Mouse (Mus musculus) limb, embryonic 13.5 days (tissue): Measurements from ENCODE around the gene Parvb. TPM values are rescaled to one million over a fixed set of nuclear protein-coding genes. Genes with fewer than 3 reads are reported as not detected.

Source experiments
- ATAC-seq: fragments of 200-750 bp; cut with Nextera tagmentation; 2 replicates; pipeline ENCODE4 v1.8.0; 2017; ENCODE audit warnings: low read depth, moderate number of reproducible peaks, moderate TSS enrichment; ENCODE audit not compliant: low FRiP score
- H3K27ac ChIP-seq: fragments of 300-500 bp; sonication (generic); 2 replicates; pipeline ENCODE4 v1.5.1; 2015; ENCODE audit warnings: inconsistent platforms, mild to moderate bottlenecking, moderate library complexity
- H3K27me3 ChIP-seq: fragments of 300-500 bp; sonication (generic); 2 replicates; pipeline ENCODE4 v1.6.1; 2015; ENCODE audit warnings: mild to moderate bottlenecking, inconsistent platforms
- H3K36me3 ChIP-seq: fragments of 300-500 bp; sonication (generic); 2 replicates; pipeline ENCODE4 v1.6.1; 2015; ENCODE audit warnings: inconsistent platforms, mild to moderate bottlenecking, moderate library complexity
- H3K4me1 ChIP-seq: fragments of 300-500 bp; sonication (generic); 2 replicates; pipeline ENCODE4 v1.6.1; 2015; ENCODE audit warnings: inconsistent platforms
- H3K4me2 ChIP-seq: fragments of 300-500 bp; sonication (generic); replicated peaks from 2 replicates; pipeline ENCODE4 v1.6.1; 2015; ENCODE audit warnings: inconsistent platforms, mild to moderate bottlenecking, moderate library complexity
- H3K4me3 ChIP-seq: fragments of 300-500 bp; sonication (generic); 2 replicates; pipeline ENCODE4 v1.5.1; 2015; ENCODE audit warnings: moderate library complexity, mild to moderate bottlenecking, inconsistent platforms
- H3K9ac ChIP-seq: fragments of 300-500 bp; sonication (generic); 2 replicates; pipeline ENCODE4 v1.6.1; 2015; ENCODE audit warnings: mild to moderate bottlenecking, inconsistent platforms
- H3K9me3 ChIP-seq: fragments of 300-500 bp; sonication (generic); 2 replicates; pipeline ENCODE4 v1.6.1; 2016; ENCODE audit warnings: inconsistent platforms
- whole genome bisulfite sequencing: fragments of 180-500 bp; shearing (Covaris S2); methylation state at CpG from one replicate; pipeline ENCODE4 v1.1.7; 2015; 5-methylcytosine and 5-hydroxymethylcytosine counted together
- polyA plus RNA-seq: library from polyadenylated mRNA; unstranded; fragments of >200 nt; fragmentation: Nextera tagmentation; extraction: Ambion mirVana; gene quantifications from 2 replicates; pipeline ENCODE4 v1.2.1, GENCODE M21; 2015

Parvb gene
- polyA plus RNA-seq, 1 experiment from 2014 or later, result 3.7 TPM

DNA sequence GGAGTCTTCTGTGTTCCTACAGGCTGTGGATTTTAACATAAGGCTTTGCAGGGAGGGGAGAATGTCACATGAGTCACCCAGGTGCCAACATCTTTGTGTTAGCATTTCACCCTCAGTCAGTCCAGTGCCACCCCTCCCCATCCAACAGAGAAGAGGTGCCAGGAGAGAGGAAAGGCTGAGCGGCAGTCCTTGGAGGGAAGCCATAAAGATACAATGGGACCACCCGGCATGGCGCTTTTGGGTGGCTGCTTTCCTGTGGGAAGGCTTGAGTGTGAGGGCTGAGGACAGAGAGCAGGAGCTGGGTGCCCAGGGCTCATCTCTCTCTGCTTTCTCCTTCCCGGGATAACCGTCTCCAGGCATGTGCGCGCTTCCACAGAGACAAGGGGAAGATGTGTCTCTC lies 13.3 kb downstream of the Parvb start:
- no peaks in the 10 kb centered on the region for H3K27me3 ChIP-seq
- 83% methylated on average over 7 of the region's 7 CpGs for WGBS
- H3K27ac ChIP-seq, result no peak overlapping the region

DNA sequence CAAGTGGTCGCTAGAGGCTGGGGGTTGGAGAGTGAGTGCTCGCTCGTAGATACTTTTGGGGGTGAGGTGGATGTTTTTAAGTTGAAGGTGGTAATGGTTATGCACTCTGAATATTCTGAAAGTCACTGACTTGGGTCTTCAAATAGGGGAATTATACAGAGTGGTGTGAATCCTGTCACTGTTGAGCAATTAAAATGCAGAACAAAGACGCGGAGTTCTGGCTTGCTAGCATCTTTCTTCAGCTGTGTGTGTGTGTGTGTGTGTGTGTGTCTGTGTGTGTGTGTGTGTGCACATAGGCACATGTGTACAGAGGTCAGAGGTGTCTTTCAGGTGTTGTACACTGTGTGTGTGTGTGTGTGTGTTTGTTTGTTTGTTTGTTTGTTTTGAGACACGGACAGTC lies 14.4 kb downstream of the Parvb start:
- no peak overlapping the region for H3K4me2 ChIP-seq
- no peak overlapping the region for H3K27ac ChIP-seq
- no peak overlapping the region for H3K9ac ChIP-seq
- no peaks in the 10 kb centered on the region for H3K36me3 ChIP-seq
- H3K27me3 ChIP-seq, result no peaks in the 10 kb centered on the region
- 0 out of 2 replicates have a peak, but pooled peaks cover 5% of the 10 kb centered on the region for H3K9me3 ChIP-seq
- ATAC-seq, result no peak
- peaks cover 9% of the 10 kb centered on the region for H3K4me1 ChIP-seq
- no peak overlapping the region for H3K4me3 ChIP-seq
- 92% methylated on average over 6 of the region's 6 CpGs for WGBS

More for the DNA sequence above, 13.3 kb downstream of the Parvb start:
- ATAC-seq, result no peak
- H3K36me3 ChIP-seq, result no peaks in the 10 kb centered on the region
- H3K4me2 ChIP-seq, result no peak overlapping the region
- peaks cover 10% of the 10 kb centered on the region for H3K4me1 ChIP-seq
- no peak overlapping the region for H3K9ac ChIP-seq
- 0 out of 2 replicates have a peak, but pooled peaks cover 5% of the 10 kb centered on the region for H3K9me3 ChIP-seq
- H3K4me3 ChIP-seq, result no peak overlapping the region

GRCm38 (mm10) chr15:84247309-84247708 lies 15.5 kb downstream of the Parvb start:
- 92% methylated on average over 3 of the region's 3 CpGs for WGBS
- 0 out of 2 replicates have a peak, but pooled peaks cover 5% of the 10 kb centered on the region for H3K4me1 ChIP-seq
- no peak overlapping the region for H3K9ac ChIP-seq
- H3K9me3 ChIP-seq, result 0 out of 2 replicates have a peak, but pooled peaks cover 5% of the 10 kb centered on the region
- H3K27me3 ChIP-seq, result no peaks in the 10 kb centered on the region
- H3K36me3 ChIP-seq, result no peaks in the 10 kb centered on the region
- H3K27ac ChIP-seq, result no peak overlapping the region
- no peak for ATAC-seq
- no peak overlapping the region for H3K4me2 ChIP-seq
- H3K4me3 ChIP-seq, result no peak overlapping the region

DNA sequence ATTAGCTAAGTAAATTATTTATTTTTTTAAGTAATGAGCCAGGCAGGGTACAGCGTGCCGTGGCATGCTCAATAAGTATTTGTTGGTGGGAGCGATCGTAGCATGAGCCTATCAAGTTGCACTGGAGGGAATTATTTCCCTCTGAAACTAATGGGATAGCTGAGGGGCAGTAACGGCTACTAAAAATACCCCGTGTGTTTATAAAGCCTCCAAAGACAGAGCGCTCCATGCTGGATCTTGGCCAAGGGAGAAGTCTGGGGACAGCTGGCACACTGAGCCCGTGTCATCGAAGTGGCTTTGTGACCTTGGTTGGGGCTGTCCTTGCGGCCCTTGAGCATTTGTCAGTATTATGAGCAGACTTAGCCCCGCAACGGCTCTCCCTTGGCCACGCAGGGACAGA lies 19.4 kb downstream of the Parvb start:
- Histone ChIP-seq H3K27ac (peak overlapping the region; percentile 39; the same call in 1 of the 2 replicates), H3K4me1 (peaks cover 16% of the 10 kb centered on the region), H3K9me3 (0 out of 2 replicates have a peak, but pooled peaks cover 5% of the 10 kb centered on the region), H3K9ac (no peak overlapping the region), H3K4me2 (no peak overlapping the region), H3K4me3 (no peak overlapping the region), H3K27me3 (no peaks in the 10 kb centered on the region), H3K36me3 (no peaks in the 10 kb centered on the region)
- 39% methylated on average over 13 of the region's 13 CpGs for WGBS
- ATAC-seq, result no peak

GRCm38 (mm10) chr15:84252645-84253044 lies 20.8 kb downstream of the Parvb start:
- Histone ChIP-seq H3K4me1 (peaks cover 20% of the 10 kb centered on the region), H3K27me3 (no peaks in the 10 kb centered on the region), H3K4me3 (no peak overlapping the region), H3K9me3 (no peaks in the 10 kb centered on the region), H3K36me3 (no peaks in the 10 kb centered on the region), H3K4me2 (no peak overlapping the region), H3K27ac (no peak overlapping the region), H3K9ac (no peak overlapping the region)
- 86% methylated on average over 7 of the region's 7 CpGs for WGBS
- ATAC-seq, result no peak

GRCm38 (mm10) chr15:84253757-84254156 lies 21.9 kb downstream of the Parvb start:
- ATAC-seq, result no peak
- no peaks in the 10 kb centered on the region for H3K36me3 ChIP-seq

GRCm38 (mm10) chr15:84254387-84254786 lies 22.5 kb downstream of the Parvb start:
- Histone ChIP-seq H3K27me3 (no peaks in the 10 kb centered on the region), H3K36me3 (no peaks in the 10 kb centered on the region), H3K4me3 (no peak overlapping the region), H3K27ac (no peak overlapping the region), H3K9me3 (no peaks in the 10 kb centered on the region), H3K4me2 (no peak overlapping the region), H3K4me1 (peaks cover 20% of the 10 kb centered on the region), H3K9ac (no peak overlapping the region)
- WGBS, result 76% methylated on average over 8 of the region's 8 CpGs
- ATAC-seq, result no peak

More at GRCm38 (mm10) chr15:84253757-84254156, 21.9 kb downstream of the Parvb start:
- Histone ChIP-seq H3K4me3 (no peak overlapping the region), H3K9ac (no peak overlapping the region), H3K9me3 (no peaks in the 10 kb centered on the region), H3K4me2 (no peak overlapping the region), H3K27me3 (no peaks in the 10 kb centered on the region), H3K27ac (no peak overlapping the region), H3K4me1 (peaks cover 20% of the 10 kb centered on the region)
- WGBS, result 55% methylated on average over 11 of the region's 11 CpGs

GRCm38 (mm10) chr15:84256254-84256850 lies 24.5 kb downstream of the Parvb start:
- ATAC-seq, result no peak
- no peaks in the 10 kb centered on the region for H3K9me3 ChIP-seq
- H3K9ac ChIP-seq, result no peak overlapping the region
- H3K27me3 ChIP-seq, result 0 out of 2 replicates have a peak, but pooled peaks cover 3% of the 10 kb centered on the region
- no peak overlapping the region for H3K4me3 ChIP-seq
- no peak overlapping the region for H3K27ac ChIP-seq
- H3K4me2 ChIP-seq, result no peak overlapping the region
- peaks cover 15% of the 10 kb centered on the region for H3K4me1 ChIP-seq
- no peaks in the 10 kb centered on the region for H3K36me3 ChIP-seq
- WGBS, result 74% methylated on average over 12 of the region's 12 CpGs

GRCm38 (mm10) chr15:84256864-84257263 lies 25.0 kb downstream of the Parvb start:
- Histone ChIP-seq H3K27me3 (0 out of 2 replicates have a peak, but pooled peaks cover 3% of the 10 kb centered on the region), H3K27ac (no peak overlapping the region), H3K9me3 (no peaks in the 10 kb centered on the region), H3K4me3 (no peak overlapping the region), H3K4me1 (peaks cover 15% of the 10 kb centered on the region), H3K4me2 (no peak overlapping the region), H3K36me3 (no peaks in the 10 kb centered on the region), H3K9ac (no peak overlapping the region)
- WGBS, result 86% methylated on average over 5 of the region's 5 CpGs
- no peak for ATAC-seq

GRCm38 (mm10) chr15:84258602-84259355 lies 26.9 kb downstream of the Parvb start:
- no peak overlapping the region for H3K4me2 ChIP-seq
- H3K27me3 ChIP-seq, result 0 out of 2 replicates have a peak, but pooled peaks cover 3% of the 10 kb centered on the region
- 48% methylated on average over 9 of the region's 9 CpGs for WGBS
- H3K36me3 ChIP-seq, result no peaks in the 10 kb centered on the region
- H3K4me1 ChIP-seq, result peaks cover 10% of the 10 kb centered on the region
- no peak overlapping the region for H3K27ac ChIP-seq
- ATAC-seq, result no peak
- no peak overlapping the region for H3K4me3 ChIP-seq
- H3K9ac ChIP-seq, result no peak overlapping the region
- no peaks in the 10 kb centered on the region for H3K9me3 ChIP-seq

DNA sequence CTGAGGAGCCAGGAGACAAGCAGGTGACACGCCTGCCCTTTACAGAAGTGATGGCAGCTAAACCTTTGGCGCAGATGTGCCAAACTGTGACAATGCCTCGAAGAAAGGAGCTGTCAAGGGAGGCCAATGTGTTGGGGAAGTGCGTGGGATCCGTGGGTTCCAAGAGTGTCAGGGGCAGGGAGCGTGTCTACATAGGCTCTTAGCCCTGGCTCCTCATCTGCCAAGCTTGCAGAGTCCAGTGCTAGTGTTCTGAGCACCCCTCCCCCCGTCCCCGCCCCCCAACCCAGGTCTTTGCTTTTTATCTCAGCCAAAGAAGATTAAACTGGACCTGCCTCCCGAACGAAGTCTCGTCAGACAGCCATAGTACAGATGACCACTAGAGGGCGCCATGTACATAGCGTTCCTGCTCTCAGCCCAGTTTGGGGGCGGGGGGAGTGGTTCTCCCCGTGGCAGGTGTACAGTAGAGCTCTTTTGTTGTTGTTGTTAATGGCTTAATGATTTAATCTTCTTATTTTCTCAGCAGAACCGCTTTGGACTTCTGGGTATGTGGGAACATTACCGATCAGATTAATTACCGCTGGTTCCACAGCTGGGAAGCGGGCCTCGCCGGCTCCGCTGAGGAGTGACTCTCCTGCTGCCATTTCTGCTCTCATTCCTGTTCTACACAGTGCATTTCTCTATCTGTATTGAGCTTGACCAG lies 28.4 kb downstream of the Parvb start:
- H3K27me3 ChIP-seq, result 0 out of 2 replicates have a peak, but pooled peaks cover 3% of the 10 kb centered on the region
- H3K9ac ChIP-seq, result no peak overlapping the region
- peaks cover 7% of the 10 kb centered on the region; the same call in 1 of the 2 replicates for H3K4me1 ChIP-seq
- no peak for ATAC-seq
- no peak overlapping the region for H3K4me3 ChIP-seq
- no peak overlapping the region for H3K4me2 ChIP-seq
- H3K27ac ChIP-seq, result no peak overlapping the region
- no peaks in the 10 kb centered on the region for H3K9me3 ChIP-seq
- H3K36me3 ChIP-seq, result no peaks in the 10 kb centered on the region
- WGBS, result 35% methylated on average over 22 of the region's 22 CpGs

- 88% methylated on average over 6 of the region's 6 CpGs for WGBS
- H3K4me1 ChIP-seq, result 0 out of 2 replicates have a peak, but pooled peaks cover 3% of the 10 kb centered on the region
- H3K4me2 ChIP-seq, result no peak overlapping the region
- H3K27me3 ChIP-seq, result 0 out of 2 replicates have a peak, but pooled peaks cover 3% of the 10 kb centered on the region
- H3K9me3 ChIP-seq, result no peaks in the 10 kb centered on the region
- H3K9ac ChIP-seq, result no peak overlapping the region
- ATAC-seq, result no peak
- H3K4me3 ChIP-seq, result no peak overlapping the region
- no peaks in the 10 kb centered on the region for H3K36me3 ChIP-seq
- H3K27ac ChIP-seq, result no peak overlapping the region
Observed at GRCm38 (mm10) chr15:84262630-84263029, 30.8 kb downstream of the Parvb start.
